Mouse (Mus musculus) pancreas, adult 10 weeks (tissue): ENCODE data around the gene Pcyt1b. TPM values are rescaled to one million over a fixed set of nuclear protein-coding genes. Genes with fewer than 3 reads are reported as not detected.

Experiments
- polyA plus RNA-seq: library from polyadenylated mRNA; stranded (reverse); fragments of 350-450 nt; fragmentation: Illumina TruSeq; extraction: RNeasy Lipid Tissue Mini Kit (QIAGEN cat#74804); gene quantifications from one replicate; pipeline ENCODE4 v1.2.3, GENCODE M21; 2015; ENCODE audit warnings: low read depth, low replicate concordance; ENCODE audit not compliant: insufficient read depth

Pcyt1b gene
- polyA plus RNA-seq, result 1.2 TPM

GRCm38 (mm10) chrX:93654218-93655002, at the start of gene Pcyt1b:
Gene Pcyt1b, plus strand, starts transcription at chrX:93654863.

GRCm38 (mm10) chrX:93631657-93632449, 22.8 kb upstream of the Pcyt1b start, which contains the start of gene Pola1:
Gene Pola1, minus strand, starts transcription at chrX:93632155.

Other genes starting within 250 kb of the Pcyt1b start
- 0.92 TPM for gene Pola1, start 22.7 kb upstream of the Pcyt1b start, polyA plus RNA-seq
- gene Pdk3, start 177.3 kb downstream of the Pcyt1b start, polyA plus RNA-seq, result 6.1 TPM